Mouse (Mus musculus): Measurements from ENCODE around the gene Cebpb.

DNA sequence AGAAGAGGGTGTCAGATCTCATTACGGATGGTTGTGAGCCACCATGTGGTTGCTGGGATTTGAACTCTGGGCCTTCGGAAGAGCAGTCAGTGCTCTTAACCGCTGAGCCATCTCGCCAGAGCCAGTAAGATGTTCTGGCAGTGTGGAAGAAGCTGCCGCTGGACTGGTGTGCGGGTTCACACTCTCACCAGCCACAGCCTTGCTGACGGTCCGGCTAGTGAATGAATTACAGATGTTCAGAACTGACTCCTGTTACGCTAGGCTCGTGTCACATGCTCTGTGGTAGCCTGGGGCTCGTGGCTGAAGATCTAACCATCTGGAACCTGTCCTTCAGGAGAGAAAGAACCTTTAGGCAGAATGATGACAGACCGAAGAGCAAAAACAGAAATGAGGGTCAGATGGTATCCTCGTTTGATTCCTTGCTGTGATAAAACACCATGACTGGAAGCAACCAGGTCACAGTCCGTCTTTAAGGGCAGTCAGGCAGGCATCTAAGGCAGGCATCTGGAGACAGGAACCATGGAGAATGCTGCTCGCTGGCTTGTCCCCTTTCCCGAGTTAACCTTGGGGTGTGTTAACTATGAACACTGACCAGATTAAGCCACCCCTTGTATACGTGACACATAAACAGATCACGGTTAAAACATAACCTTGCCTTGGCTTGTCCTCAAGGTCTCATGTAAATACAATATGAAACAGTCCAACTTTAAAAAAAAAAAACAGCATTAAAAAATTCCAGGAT lies 22.6 kb upstream of the Cebpb start:
- TF ChIP-seq CTCF (IDR thresholded peaks at IDR 0.05; ENCODE audit: low read depth, low read length) (no peak), POLR2A (IDR thresholded peaks at IDR 0.05; ENCODE audit: borderline replicate concordance, low read depth, low read length) (no peak)
